In the genomic region with DNA sequence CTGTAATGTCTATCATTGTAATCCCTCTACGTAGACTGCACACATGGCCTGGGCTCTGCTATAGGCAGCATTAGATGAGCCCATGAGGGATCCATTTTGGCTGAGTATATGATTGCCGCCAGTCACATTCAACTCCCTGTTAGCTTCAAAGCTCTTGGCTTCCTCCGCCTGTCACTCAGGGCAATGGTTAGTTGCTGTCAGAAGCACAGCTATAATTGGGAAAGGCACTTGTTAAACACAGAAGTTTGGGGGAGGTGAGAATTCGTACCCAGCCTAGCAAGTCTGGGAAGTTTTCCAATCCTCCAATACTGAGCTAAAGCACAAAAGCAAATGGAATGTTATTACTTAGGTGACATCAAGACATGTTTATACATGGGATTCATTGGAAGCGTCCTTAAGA, we compare ENCODE assay signal across 16 mouse cellular contexts.
DNase-seq lines count a peak whose midpoint lies in the region; ATAC-seq and TF ChIP-seq lines count a peak whose summit lies in the region.
"Had no signal": no experiment of that assay in that cellular context is flagged by ENCODE, and none has a peak within 500 bp of the region (broad histone marks: within the 10 kb centered on the region; RNA-seq: fewer than 3 reads in every experiment).

No protein-coding gene starts in this region.

- peak; percentile 92 for DNase-seq in brain, embryonic 14.5 days (ENCODE audit: low read depth)
- peak; percentile 56 for DNase-seq in embryonic facial prominence, embryonic 14.5 days (ENCODE audit: low spot score)
- peak; percentile 48 for DNase-seq in layer of hippocampus, adult 8-10 months (ENCODE audit: low spot score in 2 of 2)
- DNase-seq in left cerebral cortex, postnatal 25 days (ENCODE audit: low spot score in 2 of 2) = peak; percentile 41 to 94
- DNase-seq in retina, embryonic 14.5 days (ENCODE audit: low spot score) = no peak
- no peak for DNase-seq in adrenal gland, adult 8-10 months
- DNase-seq in spleen, postnatal 36 days (ENCODE audit: low spot score in 2 of 2) = no peak
- DNase-seq: adrenal gland, postnatal 14 days; cerebellum, adult 2 months; liver had no signal

- intact Hi-C loops in left cerebral cortex, postnatal 25 days (cut with DNase I) = no loop called here

- H3K9ac ChIP-seq in embryonic facial prominence, embryonic 14.5 days (ENCODE audit: low read depth, low read length) = no peak overlapping the region
- H3K9ac ChIP-seq: embryonic facial prominence, embryonic 12.5 days; midbrain, embryonic 13.5 days; neural tube, embryonic 13.5 days had no signal

- ATAC-seq in embryonic facial prominence, embryonic 14.5 days (ENCODE audit: low read depth) = no peak
- ATAC-seq: intestine, embryonic 16.5 days; lung, postnatal 0 days; midbrain, embryonic 13.5 days had no signal

- no peaks in the 10 kb centered on the region for H3K27me3 ChIP-seq in embryonic facial prominence, embryonic 14.5 days (replicated peaks; ENCODE audit: control insufficient read depth, insufficient read depth, low read length)
- H3K27me3 ChIP-seq: embryonic facial prominence, embryonic 12.5 days; midbrain, embryonic 13.5 days; neural tube, embryonic 13.5 days had no signal

- H3K27ac ChIP-seq in embryonic facial prominence, embryonic 14.5 days (replicated peaks; ENCODE audit: low read depth, low read length) = no peak overlapping the region
- H3K27ac ChIP-seq: embryonic facial prominence, embryonic 12.5 days; hindbrain, embryonic 10.5 days; midbrain, embryonic 13.5 days; neural tube, embryonic 13.5 days had no signal

- H3K9me3 ChIP-seq in embryonic facial prominence, embryonic 14.5 days (ENCODE audit: control insufficient read depth, low read length) = no peaks in the 10 kb centered on the region
- H3K9me3 ChIP-seq: embryonic facial prominence, embryonic 12.5 days; hindbrain, embryonic 10.5 days; midbrain, embryonic 13.5 days; neural tube, embryonic 13.5 days had no signal

- H3K4me1 ChIP-seq in embryonic facial prominence, embryonic 14.5 days (ENCODE audit: control insufficient read depth, insufficient read depth, low read length) = 0 out of 2 replicates have a peak, but pooled peaks cover 4% of the 10 kb centered on the region
- H3K4me1 ChIP-seq: embryonic facial prominence, embryonic 12.5 days; hindbrain, embryonic 10.5 days; midbrain, embryonic 13.5 days; neural tube, embryonic 13.5 days had no signal

- TF ChIP-seq CTCF in brain, embryonic 14.5 days (IDR thresholded peaks at IDR 0.05; ENCODE audit: borderline replicate concordance, extremely low read depth, insufficient read depth, insufficient read length) = no peak

- no peak overlapping the region for H3K4me2 ChIP-seq in embryonic facial prominence, embryonic 14.5 days (ENCODE audit: low read depth, low read length)
- H3K4me2 ChIP-seq: embryonic facial prominence, embryonic 12.5 days; midbrain, embryonic 13.5 days; neural tube, embryonic 13.5 days had no signal

- no peak overlapping the region for H3K4me3 ChIP-seq in embryonic facial prominence, embryonic 14.5 days (ENCODE audit: low read depth, low read length)
- H3K4me3 ChIP-seq: embryonic facial prominence, embryonic 12.5 days; hindbrain, embryonic 10.5 days; midbrain, embryonic 13.5 days; neural tube, embryonic 13.5 days had no signal

- H3K36me3 ChIP-seq in embryonic facial prominence, embryonic 14.5 days (ENCODE audit: control insufficient read depth, insufficient read depth, low read length) = no peaks in the 10 kb centered on the region
- H3K36me3 ChIP-seq: embryonic facial prominence, embryonic 12.5 days; hindbrain, embryonic 10.5 days; midbrain, embryonic 13.5 days; neural tube, embryonic 13.5 days had no signal

- 59% methylated on average over 5 of the region's 5 CpGs for WGBS in embryonic facial prominence, embryonic 14.5 days

- TF ChIP-seq POLR2A in brain, embryonic 14.5 days (IDR thresholded peaks at IDR 0.05; ENCODE audit: borderline replicate concordance, extremely low read depth, insufficient read depth, insufficient read length, poor library complexity, severe bottlenecking) = no peak

Comparison
In these comparisons a context has a peak if more than half of its experiments do, and no peak if none do; other contexts are left out.
1. DNase-seq: peak in brain, embryonic 14.5 days (single experiment), embryonic facial prominence, embryonic 14.5 days (single experiment), layer of hippocampus, adult 8-10 months (2 of 2) and left cerebral cortex, postnatal 25 days (2 of 2); none in retina, embryonic 14.5 days (single experiment), adrenal gland, adult 8-10 months (single experiment) and spleen, postnatal 36 days (0 of 2).